Mouse (Mus musculus) cerebellum, postnatal 36 days (tissue): ENCODE results near the gene Ntrk2.

Experiments used
- DNase-seq, 2 experiments: peaks; one replicate each; pipeline ENCODE4 v3.0.0; 2021 to 2022; ENCODE audit warnings: mixed read lengths in 2 of 2

Ntrk2 gene

DNA sequence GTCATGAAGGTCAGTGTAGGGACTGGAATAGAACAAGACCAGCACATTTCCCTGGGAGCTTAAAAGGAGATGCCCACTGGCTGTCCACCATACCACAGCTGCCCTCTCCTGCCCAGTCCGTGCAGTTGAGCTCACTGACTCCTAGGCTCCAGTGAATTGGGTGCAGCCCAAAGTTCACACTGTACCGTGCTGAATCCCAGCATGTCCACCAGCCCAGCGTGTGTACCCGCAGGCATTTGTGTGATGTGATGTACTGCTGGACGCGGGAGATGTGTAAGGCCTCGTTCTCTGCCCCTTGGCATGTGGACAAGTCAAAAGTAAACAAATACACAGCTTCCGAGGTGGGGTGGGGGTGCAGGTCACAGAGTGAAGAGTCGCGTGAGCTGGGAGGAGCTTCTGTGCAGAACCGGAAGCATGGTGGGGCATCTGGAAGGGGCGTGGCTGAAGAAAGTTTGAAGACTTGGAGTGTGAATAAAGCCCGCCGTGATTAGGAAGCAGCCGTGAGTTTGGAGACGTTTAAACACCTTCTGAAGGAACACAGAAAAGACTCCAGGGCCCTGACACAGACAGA is 121.4 kb downstream of the Ntrk2 start:
- no peak for DNase-seq

DNA sequence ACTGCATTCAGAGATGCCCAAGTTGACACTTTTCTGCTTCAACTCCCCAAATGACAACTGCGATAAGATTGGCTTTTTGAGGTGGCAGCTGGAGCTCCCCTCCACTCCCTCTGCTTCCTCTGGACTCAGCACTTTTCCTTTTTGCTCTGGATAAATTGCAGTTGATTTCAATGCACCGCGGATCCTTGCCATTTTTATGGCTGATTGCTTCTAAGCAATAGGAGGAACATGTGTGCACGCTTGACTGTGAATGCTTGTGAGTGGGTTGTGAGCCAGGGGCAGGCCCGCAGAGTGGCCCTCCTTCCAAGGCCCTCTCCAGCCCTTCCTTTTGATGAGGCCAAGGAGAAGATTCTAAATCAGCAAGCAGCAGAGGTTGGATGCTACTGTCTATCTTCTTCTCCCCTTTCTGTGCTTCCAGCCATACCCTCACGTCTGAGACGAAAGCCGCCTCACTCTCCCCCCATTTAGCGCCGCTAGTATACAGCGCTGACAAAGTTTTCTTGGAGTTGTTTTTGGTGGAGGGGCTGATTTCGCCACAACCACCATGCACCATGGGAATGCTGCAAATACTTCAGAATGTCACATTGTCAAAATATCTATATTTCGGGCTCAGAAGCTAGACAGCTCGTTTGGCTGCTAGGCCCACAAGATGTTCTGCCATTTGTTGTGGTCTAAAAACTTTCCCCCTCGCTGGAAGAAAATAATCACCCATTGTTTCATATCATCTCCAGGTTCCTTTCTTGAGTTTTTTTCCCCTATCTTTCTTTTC is 122.5 kb downstream of the Ntrk2 start:
- no peak for DNase-seq

DNA sequence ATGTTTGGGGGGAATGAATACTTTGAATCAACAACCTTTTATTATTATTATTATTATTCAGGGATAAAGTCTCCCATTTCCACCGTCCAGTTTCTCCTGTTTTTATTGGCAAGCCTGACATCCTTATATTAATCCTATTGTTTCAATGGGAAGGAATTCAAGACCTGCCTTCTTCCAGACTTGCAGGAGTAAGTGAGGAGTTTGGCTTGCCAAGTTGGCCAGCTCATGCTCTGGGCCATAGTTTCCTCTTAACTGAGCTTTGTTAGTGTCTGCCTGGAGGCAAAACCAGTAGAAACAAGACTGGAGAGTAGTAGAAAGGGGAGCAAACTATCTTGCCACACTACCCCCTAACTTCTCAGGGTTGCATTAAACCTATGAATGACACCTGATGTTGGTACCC is 123.8 kb downstream of the Ntrk2 start:
- DNase-seq = no peak

DNA sequence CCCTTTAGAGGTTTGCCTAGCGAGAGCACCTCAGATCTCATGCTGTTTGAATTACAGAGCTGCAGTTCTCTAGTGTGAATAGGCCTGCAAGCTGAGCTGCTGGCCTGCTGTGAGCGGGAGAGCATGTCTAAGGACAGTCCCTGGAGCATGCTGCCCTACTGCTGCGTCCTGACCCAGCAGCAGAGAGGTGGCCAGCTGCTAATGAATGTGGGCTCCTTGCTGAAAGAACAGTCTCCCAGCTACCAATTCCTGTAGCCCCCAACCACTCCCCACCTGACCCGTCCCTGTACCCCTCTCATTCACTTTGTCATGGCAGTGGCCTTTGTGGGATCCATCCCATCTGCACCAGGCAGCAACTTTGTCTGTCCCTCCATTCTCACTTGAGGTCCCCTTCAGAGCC is 126.8 kb downstream of the Ntrk2 start:
- no peak for DNase-seq

DNA sequence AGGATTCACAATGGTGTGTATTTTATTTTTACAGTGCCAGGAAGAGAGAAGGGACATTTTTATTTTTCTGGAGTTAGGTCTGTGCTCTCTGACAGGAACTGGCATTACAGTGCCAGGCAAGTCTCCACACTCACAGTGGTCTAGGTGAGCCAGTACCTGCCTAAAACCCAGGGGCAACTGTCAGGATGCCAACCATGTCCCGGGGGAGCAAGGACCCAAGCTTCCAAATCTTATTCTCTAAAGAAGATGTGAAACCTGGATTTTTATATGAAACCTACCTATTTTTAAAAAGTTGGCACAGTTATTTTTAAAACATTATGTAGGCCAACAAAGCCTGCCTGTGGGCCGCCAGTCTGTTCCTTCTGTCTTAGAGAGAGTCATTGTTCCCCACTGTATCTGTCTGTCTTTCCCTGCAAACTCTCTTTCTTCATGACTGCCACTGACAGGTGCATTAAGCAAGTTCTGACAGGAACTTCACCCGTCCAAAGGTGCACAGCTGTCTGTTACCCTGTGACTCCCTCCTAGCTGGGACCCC is 128.3 kb downstream of the Ntrk2 start:
- DNase-seq = peak in 1 of 2 experiments; percentile 48

DNA sequence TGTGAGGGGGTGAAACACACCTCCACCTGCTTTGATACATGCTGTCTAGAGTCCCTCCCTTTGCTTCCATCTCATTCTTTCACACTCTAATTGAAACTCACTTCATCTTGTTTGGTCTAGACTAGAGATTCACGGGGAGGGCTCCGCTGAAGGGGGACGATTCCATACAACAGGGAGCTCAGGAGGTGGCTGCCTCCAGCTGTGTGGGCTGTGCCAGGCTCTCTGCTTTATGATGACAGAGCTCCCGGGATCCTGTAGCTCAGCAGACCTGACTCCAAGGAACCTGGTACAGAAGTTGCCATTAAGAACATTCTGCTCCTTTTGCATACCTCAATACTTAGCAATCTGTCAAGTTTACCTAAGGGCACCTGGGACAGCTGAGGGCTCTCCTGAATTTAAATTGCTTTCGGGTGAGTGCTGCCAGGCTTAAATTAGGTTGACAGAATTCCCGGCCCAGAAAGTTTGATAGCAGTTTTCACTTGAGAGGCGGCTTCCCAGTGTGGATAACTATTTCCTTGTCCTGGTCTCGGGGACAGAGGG is 129.7 kb downstream of the Ntrk2 start:
- no peak for DNase-seq

DNA sequence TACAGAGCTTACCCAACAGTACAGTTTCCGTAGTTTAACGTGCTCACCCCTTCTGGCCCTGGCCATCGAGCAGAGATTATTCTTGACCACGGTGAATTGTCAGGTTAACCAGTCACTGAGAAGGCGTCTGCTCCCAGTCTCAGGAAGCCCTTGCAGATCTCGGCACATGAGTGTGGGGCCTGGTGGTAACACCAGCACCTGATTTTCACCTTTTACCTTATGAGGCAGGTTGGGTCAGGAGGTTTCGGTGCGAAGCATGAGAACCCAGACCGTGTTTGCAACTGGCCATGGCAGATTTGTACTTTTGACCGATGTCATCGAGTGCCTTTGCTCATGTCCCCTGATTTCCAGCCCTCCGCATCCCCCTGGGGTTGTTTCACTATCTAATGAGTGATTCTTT is 131.5 kb downstream of the Ntrk2 start:
- DNase-seq = no peak

DNA sequence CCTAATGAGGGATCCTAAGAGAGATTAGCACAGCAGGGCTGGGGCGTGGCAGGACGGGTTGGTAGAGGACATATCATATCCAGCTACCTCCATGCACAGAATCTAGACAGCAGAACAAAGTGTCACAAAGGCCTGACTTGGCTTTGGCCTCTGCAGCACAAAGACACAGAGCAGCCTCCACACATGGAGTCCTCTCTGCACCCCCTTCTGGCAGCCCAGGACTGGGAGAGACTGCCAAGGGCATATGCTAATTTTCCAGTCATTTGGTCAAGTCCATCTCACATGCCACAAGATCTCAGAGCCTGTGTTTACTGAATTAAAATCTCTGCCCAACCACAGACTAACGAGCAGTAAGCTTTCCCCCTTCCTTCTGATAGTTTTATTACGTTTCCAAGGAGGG is 132.1 kb downstream of the Ntrk2 start:
- peak; percentile 84 to 87 for DNase-seq

DNA sequence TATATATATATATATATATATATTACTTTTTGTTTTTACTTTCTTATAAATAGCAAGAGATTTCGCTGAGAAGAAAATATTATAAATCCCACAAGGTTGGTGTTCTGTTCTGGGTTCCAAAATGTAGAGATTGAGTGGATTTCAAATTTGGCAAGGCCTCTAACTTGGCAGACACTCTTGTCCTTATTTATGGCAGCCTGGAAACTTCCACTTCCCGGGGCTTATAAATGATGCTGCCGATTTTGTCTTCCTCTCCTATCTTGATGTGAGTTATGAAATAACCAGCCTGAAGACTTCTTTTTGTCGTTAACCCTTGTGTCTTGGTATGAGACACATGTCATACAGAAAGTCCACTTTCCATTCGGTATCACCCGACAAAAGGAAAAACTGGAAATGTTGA is 133.8 kb downstream of the Ntrk2 start:
- DNase-seq = no peak

DNA sequence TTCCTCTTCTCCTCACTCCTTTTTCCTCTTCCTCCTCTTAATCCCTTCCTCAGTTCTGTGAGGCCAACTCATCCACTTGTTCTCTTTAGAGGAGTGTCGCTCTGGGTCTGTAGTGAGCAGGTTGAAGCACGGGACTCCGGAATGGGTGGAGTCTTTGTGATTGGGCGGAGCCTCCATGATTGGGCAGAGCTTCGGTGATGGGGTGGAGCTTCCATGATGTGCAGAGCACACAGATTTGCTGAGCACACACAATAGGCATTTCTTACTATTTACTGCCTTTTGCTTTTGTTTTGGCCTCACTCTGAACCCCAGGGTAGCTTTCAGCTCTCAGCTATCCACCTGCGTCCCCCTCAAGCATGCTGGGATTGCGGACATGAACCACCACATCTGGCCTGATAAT is 134.4 kb downstream of the Ntrk2 start:
- no peak for DNase-seq

DNA sequence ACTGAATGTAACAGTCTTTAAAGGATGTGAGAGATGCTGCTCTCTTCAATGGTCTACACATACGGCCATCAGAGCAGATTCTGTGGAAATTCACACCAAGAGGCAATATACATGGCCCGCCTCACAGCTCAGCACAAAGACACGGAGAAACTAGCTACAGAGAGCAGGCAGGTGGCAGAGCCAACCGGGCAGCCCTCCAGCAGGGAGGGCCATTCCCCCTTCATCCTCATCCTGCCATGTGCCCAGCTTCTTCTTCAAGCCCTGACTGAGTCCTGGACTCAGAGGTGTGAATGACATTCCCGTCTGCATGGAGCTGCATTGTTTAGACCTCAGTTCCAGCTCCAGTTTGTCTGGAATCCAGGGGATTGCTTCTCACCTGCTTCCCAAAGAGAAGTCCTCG is 139.4 kb downstream of the Ntrk2 start:
- peak; percentile 63 to 71 for DNase-seq

DNA sequence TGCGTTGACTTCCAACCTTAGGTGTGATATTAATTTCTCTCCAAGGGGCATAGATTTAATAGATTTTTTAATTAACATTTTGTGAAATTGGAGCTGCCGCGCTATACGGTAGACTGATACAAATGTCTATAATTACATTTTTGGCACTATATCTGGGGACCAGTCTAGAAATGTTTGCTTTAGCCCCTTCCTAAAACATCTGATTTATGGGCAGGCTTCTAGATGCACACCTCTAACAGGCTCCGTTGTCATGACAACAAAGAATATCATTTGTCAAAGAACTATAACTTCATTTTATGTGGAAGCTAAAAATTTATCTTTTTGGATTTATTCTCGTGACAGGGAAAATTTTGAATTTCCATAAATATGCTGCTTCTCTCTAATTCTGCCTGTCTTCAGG is 140.2 kb downstream of the Ntrk2 start:
- DNase-seq = no peak

DNA sequence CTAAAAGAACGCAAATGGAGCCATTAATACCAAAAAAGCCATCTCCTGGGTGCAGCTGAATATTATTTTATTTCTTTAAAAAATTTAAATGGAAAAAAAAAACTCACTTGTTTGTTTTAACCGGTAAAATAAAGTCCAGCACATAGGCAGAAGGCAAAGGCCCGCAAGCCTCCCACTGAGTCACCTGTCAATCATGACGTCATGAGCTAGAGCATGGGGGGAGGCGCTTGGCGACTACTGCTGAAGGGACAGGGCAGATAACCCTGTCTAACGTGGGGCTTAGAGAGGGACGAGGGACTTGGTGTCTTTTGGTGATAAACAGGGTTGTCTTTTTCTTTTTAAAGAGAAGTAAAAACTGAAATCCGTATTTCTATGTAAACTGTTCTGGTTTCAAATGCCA is 140.7 kb downstream of the Ntrk2 start:
- no peak for DNase-seq

DNA sequence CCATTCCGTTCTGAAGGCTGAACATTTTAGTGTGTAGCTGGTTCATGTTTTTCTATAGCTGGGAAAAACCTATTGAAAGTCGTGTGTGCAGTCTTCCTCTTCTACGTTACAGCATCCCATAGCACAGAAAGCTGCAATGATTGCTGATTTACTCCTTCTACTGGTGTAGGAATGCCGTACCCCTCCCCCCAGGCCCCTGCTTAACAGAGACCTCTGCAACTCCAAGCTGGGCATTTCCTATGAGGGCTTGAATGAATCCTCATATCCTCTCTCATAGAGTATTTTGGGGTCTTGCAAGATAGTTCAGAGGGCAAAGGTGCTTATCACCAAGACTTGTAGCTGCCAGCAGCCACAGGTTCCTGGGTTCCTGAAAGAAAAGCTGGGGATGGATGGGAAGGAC is 148.0 kb downstream of the Ntrk2 start:
- no peak for DNase-seq

DNA sequence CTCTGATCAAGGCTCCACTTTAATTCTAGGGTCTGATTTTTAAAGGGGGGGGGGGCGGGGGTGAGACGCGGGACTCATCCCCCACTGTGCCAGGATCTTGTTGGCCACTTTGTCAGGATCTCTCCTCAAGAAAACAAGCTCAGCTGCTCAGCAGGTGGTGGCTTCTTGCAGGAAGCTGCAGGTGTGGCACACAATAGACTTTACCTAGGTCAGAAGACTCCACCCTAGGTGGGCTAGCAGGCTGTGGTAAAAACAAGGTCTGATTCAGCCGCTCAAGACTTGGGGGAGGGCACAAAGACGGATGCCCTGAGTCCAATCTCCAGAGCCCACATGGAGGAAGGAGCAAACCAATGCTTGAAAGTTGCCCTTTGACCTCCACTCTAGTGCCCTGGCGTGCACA is 148.4 kb downstream of the Ntrk2 start:
- no peak for DNase-seq

DNA sequence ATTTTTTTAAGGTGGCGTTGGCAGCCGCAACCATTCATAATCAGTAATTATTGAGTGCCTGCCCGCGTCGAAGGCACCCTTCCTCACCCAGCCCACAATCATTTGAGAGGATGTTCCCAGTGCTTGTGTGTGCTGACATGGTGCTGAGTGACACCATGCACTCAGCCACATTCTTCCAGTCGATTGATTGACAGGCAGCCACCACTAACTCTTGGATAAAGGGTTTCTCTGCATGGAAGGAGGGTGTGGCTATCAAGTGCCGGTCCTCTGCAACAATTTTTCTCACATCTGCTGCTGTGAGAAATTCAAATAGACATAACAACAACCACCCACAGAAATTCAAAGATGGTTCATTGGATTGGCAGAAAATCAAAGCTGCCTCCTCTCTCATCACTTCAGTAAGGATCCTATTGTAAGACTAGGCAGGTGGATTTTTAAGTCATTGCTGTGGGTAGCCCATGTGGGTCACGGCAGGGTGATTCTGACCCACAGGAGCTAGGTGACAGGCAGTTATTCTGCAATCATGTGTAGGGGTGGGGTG is 148.9 kb downstream of the Ntrk2 start:
- DNase-seq = no peak

DNA sequence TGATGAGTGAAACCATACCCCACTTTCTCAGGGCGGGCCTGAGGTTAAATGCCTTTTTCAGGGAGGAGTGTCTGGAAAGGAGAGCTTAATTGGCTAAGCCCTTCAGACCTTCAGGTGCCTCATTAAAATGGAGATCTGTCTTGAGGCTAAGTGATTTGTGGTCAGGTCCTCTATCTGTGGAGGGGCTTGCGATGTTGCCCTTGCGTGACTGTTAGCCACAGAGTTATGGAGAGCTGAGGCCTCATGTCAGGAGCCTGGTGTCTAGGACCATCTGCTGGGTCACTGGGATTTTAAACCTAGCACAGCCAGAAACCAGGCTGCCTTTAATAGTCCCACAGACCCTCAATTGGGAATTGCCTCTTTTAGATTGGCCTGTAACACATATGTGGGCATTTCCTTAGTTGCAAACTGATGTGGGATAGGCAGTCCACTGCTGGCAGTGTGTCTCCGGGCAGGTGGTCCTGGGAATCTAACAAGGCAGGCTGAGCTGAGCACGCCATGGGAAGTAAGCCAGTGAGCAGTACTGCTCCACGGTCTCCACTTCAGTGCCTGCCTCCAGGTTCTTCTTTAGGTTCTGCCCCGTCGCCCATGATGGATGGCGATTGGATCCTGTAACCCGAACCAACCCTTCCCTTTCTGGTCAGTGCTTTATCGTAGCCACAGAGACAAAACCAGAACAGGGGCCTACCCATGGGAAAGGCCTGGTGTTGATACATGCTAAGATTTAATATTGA is 152.0 kb downstream of the Ntrk2 start:
- DNase-seq = no peak

DNA sequence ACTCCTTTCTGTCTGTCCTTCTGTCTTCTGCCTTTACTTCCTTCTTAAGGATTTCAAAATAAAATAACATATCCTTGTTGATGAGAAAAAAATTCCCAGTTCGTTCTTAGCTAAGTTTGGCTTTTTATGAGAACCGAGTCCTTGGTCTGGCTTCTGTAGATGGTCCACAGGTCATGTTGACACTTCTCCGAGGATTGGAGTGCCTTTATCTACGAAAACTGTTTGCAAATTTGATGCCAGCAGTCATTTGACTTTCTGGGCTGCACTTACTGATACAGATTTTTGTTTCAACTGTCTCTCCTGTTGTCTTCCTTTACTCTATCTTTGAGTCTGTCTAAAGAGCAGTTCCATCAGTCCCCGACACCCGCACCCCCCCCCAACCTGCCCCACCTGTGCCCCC is 154.0 kb downstream of the Ntrk2 start:
- no peak for DNase-seq

DNA sequence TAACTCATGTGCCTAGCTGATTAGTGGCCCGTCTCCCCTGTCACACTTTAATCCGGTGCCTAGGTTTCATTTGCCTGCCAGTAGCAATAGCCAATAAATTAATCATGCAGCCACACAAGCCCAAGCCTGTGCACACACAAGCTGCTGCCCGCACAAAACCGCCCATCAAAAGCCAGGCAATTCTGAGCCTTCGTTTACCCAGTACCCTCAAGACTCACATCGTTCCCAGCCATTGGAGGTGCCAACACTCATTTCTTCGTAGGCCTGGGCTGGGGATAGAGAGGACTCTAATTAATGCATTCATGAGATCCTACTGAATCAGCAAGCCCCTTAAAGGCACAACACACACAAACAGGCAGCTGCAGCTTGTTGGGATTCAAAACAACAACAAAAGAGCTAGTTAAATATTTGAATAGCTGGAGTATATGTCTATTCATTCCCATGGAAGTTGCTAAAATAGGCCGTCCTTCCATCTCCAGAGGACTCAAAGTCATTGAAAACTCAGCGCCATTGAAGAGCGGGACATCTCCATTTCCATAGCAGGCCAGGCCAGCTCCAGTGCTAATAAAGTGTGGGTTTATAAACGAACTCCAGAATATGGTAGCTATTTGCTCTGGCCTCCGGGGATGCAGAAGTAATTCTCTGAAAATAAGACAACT is 158.5 kb downstream of the Ntrk2 start:
- no peak for DNase-seq

DNA sequence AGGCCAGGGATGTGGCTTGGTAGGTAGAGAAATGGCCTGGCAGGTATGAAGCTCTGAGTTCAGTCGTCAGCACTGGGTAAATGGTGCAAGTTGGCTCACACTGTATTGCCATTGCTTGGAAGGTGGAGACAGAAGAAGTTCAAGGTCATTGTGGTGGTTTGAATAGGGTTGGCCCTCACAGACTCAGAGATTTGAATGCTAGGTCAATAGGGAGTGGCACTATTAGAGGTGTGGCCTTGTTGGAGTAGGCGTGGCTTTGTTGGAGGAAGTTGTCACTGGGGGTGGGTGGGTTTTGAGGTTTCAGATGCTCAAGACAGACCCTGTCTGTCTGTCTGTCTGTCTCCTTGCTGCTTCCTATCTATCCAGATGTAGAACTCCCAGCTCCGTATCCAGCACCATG is 159.5 kb downstream of the Ntrk2 start:
- no peak for DNase-seq

DNA sequence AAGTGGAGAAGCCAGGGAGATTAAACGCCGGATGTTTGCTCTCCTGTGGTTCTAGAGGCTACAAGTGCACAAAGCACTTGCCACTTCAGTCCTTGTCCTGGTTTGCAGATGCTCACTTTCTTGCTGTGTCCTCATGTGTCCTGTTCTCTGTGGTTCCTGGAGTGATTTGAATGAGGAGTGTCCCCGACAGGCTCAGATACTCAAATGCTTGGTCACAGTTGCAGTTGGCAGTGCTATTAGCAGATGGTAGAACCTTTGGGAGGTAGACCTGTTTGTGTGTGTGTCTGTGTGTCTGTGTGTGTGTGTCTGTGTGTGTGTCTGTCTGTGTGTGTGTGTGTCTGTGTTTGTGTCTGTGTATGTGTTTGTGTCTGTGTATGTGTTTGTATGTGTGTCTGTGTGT is 160.1 kb downstream of the Ntrk2 start:
- DNase-seq = peak in 1 of 2 experiments; percentile 36

DNA sequence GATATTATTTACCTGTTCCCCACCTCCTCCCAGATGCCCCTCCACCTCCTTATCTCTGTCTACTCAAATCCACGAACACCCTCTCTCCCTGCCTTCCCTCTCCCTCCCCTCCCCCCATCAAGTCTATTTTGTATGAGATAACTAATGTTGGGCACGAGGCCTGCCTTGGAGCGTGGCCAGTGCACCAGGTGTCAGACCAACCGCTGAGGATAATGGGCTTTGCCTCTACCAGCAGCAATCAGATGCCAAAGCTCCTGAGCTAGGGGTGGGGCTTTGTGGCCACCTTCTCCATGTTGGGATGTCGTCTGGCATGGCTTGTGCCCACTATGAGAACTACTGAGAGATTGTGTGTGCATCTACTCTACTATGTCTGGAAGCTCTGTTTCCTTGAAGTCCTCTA is 161.8 kb downstream of the Ntrk2 start:
- DNase-seq = peak; percentile 84 to 87

DNA sequence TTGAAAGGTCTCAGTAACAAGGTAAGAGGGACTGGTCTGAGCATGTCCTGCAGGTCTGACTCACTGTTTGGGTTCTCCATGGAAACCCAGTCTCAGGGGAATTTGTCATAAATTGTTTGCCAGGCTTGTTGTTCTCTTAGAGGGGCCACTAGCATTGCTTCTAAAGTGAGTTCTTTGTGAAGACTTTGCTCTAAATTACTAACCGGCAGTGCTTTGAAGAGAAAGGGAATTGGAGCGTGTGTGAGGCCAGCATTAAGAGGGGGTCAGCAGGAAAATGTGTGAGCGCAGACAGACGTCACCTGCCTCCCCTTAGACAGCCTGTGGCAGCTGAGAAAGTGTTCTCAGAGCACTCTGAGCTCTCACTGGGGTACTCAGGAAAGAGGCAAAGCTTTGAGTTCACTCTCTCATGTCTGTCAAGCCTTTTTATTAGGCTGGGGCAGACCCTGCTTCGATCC is 165.1 kb downstream of the Ntrk2 start:
- no peak for DNase-seq
